Mouse (Mus musculus): Measurements from ENCODE around the gene Alg9.

Alg9 gene

DNA sequence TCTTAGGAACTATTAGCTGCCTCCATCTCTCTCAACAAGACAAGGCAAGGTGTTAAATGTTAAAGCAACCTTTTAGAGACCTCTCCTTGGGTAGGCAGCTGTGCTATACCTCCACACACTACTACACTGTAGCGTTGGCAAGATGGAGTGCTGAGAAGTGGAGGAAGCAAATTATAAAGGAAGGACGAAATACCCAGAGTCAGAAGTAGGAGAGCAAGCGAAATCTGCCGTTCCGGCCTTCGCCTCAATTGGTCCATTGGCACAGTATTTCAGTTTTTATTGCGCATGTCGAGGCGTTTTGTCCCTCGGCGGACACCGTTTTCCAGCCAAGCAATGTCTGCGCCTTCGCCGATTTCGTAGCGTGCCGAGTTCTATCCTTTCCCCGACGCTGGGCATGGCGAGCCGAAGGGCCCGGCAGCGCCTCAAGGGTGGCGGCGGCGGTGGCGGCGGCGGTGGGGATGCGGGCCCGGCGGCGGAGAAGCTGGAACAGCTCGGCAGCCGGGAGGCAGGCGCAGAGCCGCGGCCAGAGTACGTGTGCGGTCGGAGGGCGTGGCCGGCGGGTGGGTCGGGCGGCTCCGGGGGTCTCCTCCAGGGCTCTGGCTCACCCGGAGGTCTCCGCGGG, at the start of gene Alg9, which contains the start of gene 1110032A03Rik:
Gene Alg9, plus strand, starts transcription at position 29 of the 622 bp plus-strand sequence.
Gene 1110032A03Rik, minus strand, starts transcription at position 530 of the 622 bp plus-strand sequence.
- peak; percentile 90 for DNase-seq

DNA sequence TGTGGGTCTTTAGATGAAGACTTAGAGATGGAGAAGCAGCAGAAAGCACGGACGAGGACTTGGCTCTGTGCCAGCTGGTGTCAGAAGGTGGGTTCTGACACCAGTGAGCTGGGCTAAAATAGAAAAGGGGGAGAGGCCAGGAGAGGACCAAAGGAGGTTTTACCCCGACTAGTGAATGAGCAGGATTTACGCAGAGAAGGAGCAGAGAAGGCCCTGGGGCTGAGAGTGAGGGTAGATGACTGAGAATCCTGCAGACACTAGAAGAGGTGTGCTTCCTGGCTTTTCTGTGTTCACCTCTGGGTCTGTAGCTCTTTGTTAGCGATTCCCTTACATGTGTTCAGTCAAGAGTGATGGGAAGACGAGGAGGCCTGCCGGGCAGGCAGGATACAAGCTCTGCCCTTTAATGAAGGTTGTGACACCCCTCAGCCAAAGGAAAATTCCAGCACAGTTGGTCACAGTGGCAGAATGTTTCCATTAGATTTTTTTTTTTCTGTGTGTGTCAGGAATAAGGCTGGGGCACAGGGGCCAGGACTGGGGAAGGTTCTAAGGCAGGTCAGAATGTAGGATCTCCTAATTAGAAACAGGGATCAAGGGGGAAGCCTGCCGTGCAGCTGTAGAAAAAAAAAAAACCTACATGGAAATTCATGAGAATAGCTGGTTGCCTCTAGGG, 48.8 kb upstream of the Alg9 start:
- DNase-seq = no peak

DNA sequence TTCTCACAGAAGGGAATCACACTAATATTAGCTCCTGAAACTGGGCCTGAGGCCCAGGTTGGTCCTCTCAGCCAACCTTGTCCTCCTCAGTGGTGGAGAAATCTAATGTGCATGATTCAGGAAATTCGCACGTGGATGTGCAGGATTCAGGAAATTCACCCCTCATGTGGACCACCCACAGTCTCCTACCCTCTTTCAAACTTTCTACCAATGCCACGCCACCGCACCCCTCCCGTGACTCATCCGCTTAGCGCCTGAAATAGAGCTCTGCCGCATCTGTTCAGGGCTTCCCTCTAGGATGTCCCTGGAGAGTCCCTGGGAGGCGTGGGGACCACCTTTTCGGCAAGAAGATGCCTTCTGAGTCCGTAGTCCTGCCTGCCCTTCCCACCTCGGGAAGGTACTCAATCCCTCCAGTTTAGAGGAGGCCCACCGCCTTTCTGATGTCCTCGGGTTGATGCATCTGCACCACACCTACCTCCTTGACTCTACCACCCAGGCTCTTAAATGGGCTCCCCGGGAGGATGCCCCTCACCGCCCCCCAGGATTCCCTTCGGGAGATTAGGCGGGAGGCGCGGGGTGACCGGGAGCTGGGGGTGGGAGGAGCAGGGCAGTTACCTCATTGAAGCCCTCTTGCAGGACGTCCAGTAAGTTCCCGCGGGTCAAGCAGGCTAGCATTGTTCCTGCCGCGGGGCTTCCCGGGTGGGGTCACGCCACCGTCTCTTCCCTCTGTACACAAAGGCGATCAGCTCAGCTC, 47.5 kb upstream of the Alg9 start:
- no peak for DNase-seq

DNA sequence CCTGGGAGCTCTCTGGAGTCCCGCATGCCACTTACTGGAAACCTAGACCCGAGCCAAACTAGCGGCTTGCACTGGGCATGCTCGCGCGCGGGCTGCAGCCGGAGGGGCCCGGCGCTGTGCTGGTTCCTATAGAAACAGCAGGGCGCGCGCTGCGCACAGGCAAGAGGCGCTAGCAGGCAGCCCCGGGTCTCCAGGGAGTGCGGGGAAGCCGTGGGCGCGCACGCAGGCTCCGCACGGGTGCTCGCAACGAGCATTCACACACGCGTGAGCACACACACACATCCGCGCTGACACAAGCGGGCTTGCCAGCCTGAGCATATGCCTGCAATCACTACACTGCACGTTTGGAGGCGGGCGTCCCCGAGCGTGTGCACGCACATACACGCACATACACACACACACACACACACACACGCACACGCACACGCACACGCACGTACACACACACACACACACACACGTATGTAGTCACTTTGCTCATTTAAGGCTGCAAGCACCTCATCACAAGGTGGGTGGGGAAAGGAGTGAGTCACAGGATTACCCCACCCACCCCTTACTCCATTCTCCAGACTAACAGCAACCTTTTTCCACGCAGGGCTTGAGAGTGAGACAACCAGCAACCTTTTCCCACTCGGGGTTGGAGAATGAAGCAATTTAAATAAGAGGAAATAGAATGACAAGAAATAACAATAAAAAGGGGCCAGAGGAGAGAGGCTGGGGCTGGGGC, 46.7 kb upstream of the Alg9 start:
- peak; percentile 28 for DNase-seq

DNA sequence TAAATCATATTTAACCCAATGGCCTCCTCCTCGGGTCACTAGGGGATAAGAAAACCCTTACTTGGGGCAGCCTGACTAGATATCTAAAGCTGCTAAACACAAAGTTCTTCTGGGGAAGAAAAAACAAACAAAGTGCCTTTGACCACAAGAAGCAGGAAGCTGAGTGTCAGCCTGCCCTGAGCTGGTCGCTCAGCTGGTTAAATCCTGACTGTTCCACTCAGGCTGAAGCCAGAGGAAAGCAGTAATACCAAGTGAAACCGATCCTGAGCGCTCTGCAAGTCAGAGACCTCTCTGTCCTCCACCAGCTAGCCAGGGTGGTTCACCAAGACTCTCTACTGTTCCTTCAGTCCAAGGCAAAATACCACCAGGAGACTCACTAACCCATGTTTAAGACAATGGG, 45.2 kb upstream of the Alg9 start:
- DNase-seq = no peak

DNA sequence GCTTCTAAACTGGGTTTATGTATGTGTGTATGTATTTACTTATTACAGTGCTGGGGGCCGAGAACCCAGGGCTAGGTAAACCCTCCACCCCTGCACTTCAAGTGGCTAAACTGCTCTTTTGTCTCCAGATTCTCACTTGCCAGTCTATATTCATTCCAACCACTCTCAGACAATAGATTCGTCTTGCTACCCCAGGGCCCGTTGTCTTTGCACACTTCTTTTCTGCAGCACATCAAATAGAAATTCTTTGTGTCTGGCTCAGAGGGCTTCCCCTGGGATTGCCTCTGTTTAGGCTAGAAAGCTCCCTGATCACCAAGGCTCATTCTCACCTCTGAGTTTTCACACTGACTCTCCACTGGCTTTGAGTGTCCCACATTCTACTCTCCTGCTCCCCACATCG, 42.3 kb upstream of the Alg9 start:
- DNase-seq = no peak

DNA sequence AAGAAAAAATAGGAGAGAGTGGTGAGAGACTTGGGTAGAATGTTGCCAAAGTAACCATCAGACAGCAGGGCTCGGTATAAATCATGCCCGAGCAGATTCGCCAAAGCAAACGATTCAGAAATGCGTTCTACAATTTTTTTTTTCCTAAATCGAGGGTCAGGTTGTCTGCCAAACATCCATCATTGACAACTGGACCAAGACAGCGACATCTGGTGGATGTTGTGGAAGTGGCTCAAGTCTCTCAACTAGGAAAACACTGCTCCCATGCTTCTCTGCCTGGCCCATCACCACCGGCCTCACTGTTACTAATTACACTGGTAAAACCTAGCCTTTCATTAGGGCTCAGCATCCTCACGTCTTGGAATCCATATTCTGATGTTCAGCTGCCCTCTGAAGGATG, 39.8 kb upstream of the Alg9 start:
- DNase-seq = no peak

DNA sequence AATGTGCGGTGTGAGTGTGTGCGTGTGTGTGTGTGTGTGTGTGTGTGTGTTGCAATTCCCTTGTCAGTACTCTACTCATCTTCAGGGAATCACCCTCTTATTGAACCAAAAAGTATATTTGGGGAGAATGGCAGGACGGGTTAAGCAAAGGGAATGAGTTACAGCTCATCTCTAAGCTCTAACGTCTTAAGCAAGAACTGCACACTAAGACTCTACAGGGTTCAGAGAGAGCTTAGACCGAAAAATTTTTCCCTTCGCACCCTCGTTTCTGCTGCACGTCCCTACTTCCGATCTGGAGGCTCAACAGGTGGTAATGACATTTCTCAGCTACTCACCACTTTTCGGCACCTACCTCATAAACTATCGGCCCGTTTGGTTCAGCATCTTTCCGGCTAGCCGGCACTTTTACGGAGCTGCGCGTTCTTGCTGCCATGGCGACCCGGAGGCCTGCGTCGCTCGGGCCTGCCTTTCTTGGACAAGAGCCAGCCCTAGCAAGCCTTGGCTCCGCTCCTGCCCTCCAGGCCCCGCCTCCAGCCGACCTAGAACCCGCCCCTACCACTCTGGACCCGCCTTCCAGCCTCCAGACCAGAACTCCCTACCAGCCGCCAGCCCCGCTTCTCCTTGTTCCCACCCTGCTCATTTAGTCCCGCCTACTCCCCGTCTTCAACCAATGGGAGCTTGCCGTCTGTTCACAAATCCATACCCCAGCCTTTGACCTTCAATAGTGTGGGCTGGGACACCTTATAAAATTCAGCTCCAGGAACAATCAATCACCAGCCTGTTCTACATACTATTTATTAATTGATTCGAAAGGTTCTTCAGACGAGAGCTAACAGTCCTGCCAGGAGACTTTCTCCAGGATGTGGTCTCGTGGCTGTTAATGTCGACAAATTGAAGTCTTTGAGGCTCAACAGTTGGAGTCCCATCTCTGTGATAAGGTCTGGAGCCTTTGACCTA, 35.6 kb upstream of the Alg9 start, which contains the start of gene Dixdc1:
Gene Dixdc1, minus strand, starts transcription at position 604 of the 957 bp plus-strand sequence.
- DNase-seq = peak; percentile 82

DNA sequence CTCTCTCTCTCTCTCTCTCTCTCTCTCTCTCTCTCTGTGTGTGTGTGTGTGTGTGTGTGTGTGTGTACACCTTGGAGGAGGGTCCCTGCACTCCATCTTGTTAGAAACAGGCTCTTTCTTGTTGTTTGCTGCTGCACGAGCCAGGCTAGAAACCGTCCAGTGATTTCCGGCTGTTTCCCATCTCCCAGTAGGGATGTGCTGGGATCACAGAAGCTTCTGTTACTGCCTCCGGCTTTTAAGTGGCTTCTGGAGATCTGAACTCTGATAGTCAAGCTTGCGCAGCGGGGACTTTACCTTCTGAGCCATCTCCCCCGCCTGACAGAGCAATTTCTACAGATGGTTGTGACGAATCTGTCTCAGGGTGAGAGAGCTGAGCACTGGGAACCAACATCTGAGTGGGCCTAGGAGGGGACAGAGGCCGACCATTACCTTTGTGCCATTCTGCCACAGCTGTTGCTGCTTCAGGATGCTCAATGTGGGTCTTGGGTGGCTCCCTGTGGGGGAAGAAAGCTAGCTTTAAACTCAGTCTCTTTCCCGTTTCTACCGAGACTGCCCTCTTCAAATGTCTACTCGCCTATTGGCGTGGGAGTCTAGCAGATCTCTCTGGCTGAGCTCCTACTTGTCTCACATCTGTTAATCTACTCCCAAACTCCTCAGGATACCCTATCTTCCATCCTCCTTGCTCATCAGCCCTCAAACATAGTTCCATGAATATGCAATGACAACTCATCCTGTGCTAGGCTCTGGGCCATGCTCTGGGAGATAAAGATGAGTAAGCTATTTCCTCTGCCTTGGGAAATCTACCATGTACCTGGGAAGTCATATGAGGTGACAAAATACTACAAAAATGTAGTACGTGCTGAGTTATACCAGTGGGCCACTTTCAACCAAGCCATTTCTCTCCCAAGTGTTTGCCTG, 33.7 kb upstream of the Alg9 start:
- no peak for DNase-seq

DNA sequence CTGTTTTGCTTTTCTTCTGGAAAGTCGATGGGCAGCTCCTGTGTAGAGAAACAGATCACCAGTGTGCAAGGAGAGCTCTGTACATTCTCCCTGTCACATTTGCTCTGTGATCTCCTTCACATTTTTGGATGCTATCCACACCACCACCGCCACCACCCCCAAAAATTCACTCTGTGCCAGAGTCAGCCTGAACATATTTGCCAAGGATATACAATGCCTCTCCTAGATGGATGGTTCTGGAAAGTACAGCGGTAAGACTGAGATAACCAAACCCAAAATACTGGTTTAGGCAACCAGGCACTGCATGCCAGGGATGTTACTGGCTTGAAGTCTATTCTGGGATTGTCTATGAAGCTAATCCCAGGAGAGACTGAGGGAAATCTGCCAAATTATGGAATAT, 32.6 kb upstream of the Alg9 start:
- no peak for DNase-seq

DNA sequence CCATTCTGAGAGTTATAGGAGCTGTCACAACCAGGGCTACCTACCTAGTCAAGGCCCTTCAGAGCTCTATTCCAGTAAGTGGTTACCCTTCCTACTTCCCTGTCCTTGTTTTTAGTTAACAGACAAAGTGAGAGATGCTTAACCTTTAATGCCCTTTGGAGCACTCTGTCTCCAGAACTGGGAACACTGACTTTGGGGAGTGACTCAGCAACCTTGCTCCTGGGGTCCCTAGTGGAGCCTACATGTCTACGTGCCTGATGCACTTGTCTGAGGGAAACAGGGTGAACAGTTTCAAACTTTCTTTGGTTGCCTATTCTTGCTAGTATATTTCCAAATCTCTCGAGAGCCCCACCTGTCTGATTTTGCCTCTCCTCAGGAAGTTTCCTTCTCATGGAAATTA, 32.1 kb upstream of the Alg9 start:
- no peak for DNase-seq

DNA sequence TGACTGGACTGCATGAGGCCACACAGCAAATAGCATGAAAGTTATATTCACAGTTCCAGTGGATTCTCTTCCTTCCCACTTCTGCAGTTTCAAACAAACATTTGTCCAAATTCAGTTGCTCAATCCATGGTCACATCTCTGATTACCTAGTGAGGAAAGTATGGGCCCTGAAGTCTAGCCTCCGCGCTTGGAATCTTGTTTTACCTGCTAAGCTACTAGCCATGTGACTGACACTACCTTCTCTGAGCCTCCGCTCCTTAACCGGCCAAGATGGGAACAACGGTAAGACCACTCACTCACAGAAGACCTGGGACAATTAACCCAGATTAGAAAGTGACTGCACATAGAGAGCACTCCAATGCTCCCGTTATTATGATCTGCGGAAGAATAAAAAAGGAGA, 29.0 kb upstream of the Alg9 start:
- DNase-seq = no peak

DNA sequence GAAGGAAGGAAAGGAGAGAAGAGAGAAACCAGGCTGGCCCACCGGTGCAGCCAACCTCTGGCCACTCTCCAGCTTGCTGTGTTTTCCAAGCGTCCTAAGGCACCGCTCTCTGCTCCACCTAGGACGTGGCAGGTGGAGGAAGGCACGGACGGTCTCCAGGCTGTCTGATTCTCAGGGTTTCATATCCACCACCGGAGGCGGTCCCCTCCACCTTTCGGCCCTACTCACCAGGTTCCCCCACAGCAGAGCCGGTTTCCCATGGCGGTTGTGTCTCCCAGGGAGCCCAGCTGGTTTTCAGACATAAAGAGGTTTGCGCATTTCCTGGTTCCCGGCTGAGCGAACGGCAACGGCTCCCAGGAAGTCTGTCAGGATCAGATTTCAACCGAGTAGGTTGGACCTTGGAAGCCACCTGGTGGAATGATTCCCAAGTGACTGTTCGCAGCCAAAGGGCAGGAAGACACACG, 28.6 kb upstream of the Alg9 start, which contains the start of gene 2310030G06Rik:
Gene 2310030G06Rik, minus strand, starts transcription at position 323 of the 464 bp plus-strand sequence.
- DNase-seq = no peak

DNA sequence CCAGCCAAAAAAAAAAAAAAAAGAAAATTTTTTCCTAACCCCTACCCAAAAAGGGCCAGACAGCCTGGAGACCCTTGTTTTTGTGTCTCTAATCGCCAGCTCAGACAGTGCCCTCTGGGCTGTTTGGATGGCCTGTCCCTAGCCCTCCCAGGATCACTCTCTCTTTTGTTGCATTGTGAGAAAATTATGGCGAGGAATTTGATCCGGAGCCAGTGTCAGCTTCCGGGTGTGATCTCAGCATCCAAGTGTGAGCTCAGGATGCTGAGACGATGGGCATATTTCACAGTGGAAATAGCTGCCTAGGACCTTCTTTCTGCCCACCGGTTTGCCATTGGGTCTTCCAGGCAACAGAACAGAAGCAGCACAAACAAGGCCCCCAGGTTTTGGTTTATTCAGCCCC, 24.1 kb upstream of the Alg9 start:
- DNase-seq = no peak

DNA sequence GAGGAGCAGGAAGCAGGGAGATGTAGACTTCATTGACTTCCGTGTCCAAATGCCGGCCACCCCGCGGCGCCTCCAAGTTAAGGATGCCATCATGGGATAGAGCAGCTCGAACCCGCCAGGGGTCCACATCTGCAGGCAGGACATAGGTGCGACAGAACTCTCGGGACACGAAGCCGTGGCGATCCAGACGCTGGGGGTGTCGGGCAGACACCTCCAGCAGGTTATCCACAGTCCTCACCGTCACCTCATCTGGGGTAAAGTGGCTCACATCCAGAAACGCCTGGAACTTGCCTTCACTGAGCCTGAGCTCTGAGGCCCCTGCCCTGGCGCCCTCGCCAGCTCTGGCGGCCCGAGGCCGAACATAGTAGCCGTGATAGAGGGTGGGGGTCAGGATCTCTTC, 23.5 kb upstream of the Alg9 start, which contains the start of gene Cryab:
Gene Cryab, plus strand, starts transcription at position 3 of the 400 bp plus-strand sequence.
- no peak for DNase-seq

DNA sequence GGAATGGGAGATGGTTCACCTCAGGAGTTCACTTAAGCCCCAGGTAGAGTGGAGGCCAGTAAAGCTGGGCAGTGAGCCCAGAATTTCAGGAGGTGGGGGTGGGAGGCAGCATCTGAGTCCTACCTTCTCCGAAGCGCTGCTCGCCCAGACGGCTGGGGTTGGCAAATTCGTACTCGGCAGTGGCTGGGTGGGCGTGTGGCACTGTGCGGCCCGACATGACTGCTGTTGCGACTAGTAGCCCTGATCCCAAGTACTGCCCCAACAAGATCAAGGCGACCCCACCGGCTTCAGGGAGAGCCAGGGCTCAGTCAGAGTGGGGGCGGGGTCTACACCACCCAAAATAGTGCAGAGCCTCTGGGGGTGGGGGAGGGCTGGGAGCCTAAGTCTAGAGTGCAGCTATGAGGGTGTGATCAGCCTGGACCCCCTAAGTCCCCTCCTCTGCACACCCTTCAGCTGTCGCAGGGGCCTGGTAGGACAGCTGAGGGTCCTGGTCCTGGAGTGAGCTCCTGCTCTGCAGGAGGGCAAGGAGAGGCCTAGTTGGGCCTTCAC, 22.7 kb upstream of the Alg9 start, which contains the start of gene Hspb2:
Gene Hspb2, minus strand, starts transcription at position 301 of the 549 bp plus-strand sequence.
- no peak for DNase-seq

DNA sequence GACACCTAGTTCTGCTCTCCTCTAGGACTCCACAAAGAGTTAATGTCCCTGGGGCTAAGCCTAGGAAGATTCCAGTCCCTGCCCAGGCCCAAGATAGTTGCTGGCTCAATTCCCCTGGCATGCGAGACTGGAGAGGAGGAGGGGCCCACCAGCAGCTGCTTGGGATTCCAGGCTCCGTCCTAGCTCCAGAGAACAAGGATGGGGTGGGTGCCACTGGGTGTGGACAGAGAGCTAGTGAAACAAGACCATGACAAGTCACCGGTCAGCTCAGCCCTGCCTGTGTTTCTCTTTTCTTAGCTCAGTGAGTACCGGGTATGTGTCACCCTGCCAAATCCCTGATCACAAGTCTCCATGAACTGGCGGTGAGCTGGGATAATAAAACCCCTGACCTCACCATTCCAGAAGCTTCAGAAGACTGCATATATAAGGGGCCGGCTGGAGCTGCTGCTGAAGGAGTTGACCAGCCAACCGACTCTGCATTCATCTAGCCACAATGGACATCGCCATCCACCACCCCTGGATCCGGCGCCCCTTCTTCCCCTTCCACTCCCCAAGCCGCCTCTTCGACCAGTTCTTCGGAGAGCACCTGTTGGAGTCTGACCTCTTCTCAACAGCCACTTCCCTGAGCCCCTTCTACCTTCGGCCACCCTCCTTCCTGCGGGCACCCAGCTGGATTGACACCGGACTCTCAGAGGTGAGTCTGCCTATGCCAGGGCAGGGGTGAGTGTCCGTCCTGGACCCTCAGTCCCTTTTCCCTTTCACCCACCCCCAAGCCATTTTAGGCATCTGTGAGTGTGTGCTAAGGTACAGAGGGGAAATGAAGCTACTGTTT, 21.8 kb upstream of the Alg9 start:
- no peak for DNase-seq

DNA sequence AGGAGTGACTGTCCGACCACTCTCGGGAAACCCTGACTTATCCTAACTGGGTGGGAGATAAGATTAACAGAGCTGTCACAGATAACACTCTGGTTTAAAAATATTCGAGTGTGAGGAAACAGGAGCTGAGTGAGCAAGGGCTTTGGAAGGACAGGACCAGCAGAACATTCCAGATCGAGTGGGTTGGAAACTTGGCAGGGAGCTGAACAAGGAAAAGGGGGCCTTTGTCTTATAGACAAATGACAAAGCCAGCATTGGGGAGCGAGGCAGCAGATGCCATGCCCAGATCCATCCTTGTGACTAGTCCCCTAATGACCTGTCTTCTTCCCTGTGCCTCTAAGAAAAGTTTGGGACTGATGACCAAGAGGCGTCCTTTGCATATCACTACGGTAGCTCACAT, 20.9 kb upstream of the Alg9 start:
- DNase-seq = no peak

DNA sequence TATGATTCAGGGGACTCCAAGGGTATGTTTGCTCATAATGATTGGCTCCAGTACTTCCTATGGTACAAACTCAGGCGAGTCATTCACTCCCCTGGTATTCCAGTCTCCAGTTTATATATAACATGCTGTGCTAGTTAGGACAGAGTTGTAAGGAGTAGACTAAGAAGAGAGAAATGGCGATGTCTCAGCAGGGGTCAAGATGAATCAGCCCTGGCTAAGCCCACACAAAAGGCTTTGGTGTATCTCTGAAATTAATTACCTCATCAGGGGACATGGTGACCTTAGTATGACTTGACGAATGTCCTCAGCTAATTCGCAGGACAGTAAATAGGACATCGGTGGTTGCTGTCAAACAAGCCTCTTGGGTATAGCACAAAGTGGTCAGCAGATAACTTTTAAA, 18.1 kb upstream of the Alg9 start:
- no peak for DNase-seq

All from thymus, postnatal 25 days (tissue).